Mouse (Mus musculus) heart, embryonic 10.5 days (tissue): ENCODE results near the gene Myl6. TPM values are rescaled to one million over a fixed set of nuclear protein-coding genes. Genes with fewer than 3 reads are reported as not detected.

Experiments used
- microRNA-seq: library from miRNA; unstranded; fragments of <30 nt; microRNA quantifications from one replicate; pipeline ENCODE4, GENCODE M21; 2017
- polyA plus RNA-seq: library from polyadenylated mRNA; unstranded; fragments of >200 nt; fragmentation: Nextera tagmentation; extraction: Ambion mirVana; gene quantifications from 2 replicates; pipeline ENCODE4 v1.2.1, GENCODE M21; 2016

Gene Myl6
- polyA plus RNA-seq, 1 experiment from 2014 or later: 1,508 TPM

Small RNA genes lying within 50 kb of the gene (microRNA-seq; reads per million reads assigned to microRNA genes)
- gene Mir6916 (not detected), gene Mir8105 (3.0 reads per million, percentile 5 among the genes with 10 or more reads in this experiment)

Other genes with a start within 250 kb of the Myl6 start
- 0.18 and 0.23 TPM in 2 replicates for gene Apon, start 240.0 kb downstream of the Myl6 start, polyA plus RNA-seq
- gene Apof, start 225.5 kb downstream of the Myl6 start, polyA plus RNA-seq: 0.11 and 3.9 TPM in 2 replicates
- gene Stat2, start 223.6 kb downstream of the Myl6 start, polyA plus RNA-seq: 10.8 and 11.0 TPM in 2 replicates
- 0.25 and 0.48 TPM in 2 replicates for gene Il23a, start 195.4 kb downstream of the Myl6 start, polyA plus RNA-seq
- 29.9 and 31.4 TPM in 2 replicates for gene Pan2, start 190.8 kb downstream of the Myl6 start, polyA plus RNA-seq
- 220 and 255 TPM in 2 replicates for gene Cnpy2, start 171.7 kb downstream of the Myl6 start, polyA plus RNA-seq
- 347 and 474 TPM in 2 replicates for gene Cs, start 156.4 kb downstream of the Myl6 start, polyA plus RNA-seq
- gene Coq10a, start 125.1 kb downstream of the Myl6 start, polyA plus RNA-seq: 9.7 and 10.7 TPM in 2 replicates
- 10.9 and 12.7 TPM in 2 replicates for gene Ankrd52, start 117.0 kb downstream of the Myl6 start, polyA plus RNA-seq
- gene Slc39a5, start 92.9 kb downstream of the Myl6 start, polyA plus RNA-seq: 0.07 and 2.4 TPM in 2 replicates
- gene Nabp2, start 82.7 kb downstream of the Myl6 start, polyA plus RNA-seq: 76.5 and 87.9 TPM in 2 replicates
- gene Rnf41, start 82.5 kb downstream of the Myl6 start, polyA plus RNA-seq: 31.0 and 34.3 TPM in 2 replicates
- 66.0 and 68.7 TPM in 2 replicates for gene Smarcc2, start 34.9 kb downstream of the Myl6 start, polyA plus RNA-seq
- 3.2 and 4.0 TPM in 2 replicates for gene Myl6b, start 4.5 kb upstream of the Myl6 start, polyA plus RNA-seq
- gene Esyt1, start 31.7 kb upstream of the Myl6 start, polyA plus RNA-seq: 17.8 and 20.3 TPM in 2 replicates
- 11.2 and 12.8 TPM in 2 replicates for gene Zc3h10, start 53.6 kb upstream of the Myl6 start, polyA plus RNA-seq
- 2,301 and 2,407 TPM in 2 replicates for gene Rpl41, start 55.2 kb upstream of the Myl6 start, polyA plus RNA-seq
- 168 and 225 TPM in 2 replicates for gene Pa2g4, start 71.8 kb upstream of the Myl6 start, polyA plus RNA-seq
- gene Erbb3, start 95.5 kb upstream of the Myl6 start, polyA plus RNA-seq: 7.4 and 7.7 TPM in 2 replicates
- 400 and 429 TPM in 2 replicates for gene Rps26, start 132.6 kb upstream of the Myl6 start, polyA plus RNA-seq
- gene Ikzf4, start 151.8 kb upstream of the Myl6 start, polyA plus RNA-seq: 2.3 and 2.7 TPM in 2 replicates
- 11.8 and 15.7 TPM in 2 replicates for gene Suox, start 179.9 kb upstream of the Myl6 start, polyA plus RNA-seq
- 66.2 and 69.1 TPM in 2 replicates for gene Rab5b, start 202.1 kb upstream of the Myl6 start, polyA plus RNA-seq
- gene Pmel, start 210.1 kb upstream of the Myl6 start, polyA plus RNA-seq: 0.75 and 0.89 TPM in 2 replicates
- gene Cdk2, start 210.9 kb upstream of the Myl6 start, polyA plus RNA-seq: 106 and 110 TPM in 2 replicates